Mouse (Mus musculus) layer of hippocampus, adult 8-10 months (tissue): ENCODE results near the gene Ror1. TPM values are rescaled to one million over a fixed set of nuclear protein-coding genes. Genes with fewer than 3 reads are reported as not detected.

Experiments
- DNase-seq, 2 experiments: peaks; one replicate each; pipeline ENCODE4 v3.0.0; 2022; ENCODE audit warnings: low spot score in 2 of 2
- total RNA-seq, 4 experiments: library from RNA; stranded (reverse); gene quantifications; 2 replicates each; pipeline ENCODE4 v1.2.4; 2022

Ror1 gene
- total RNA-seq, 4 experiments from 2014 or later = 4.3 to 5.6 (median 5.1) TPM

GRCm38 (mm10) chr4:100377231-100377630 is 281.6 kb downstream of the Ror1 start:
- no peak for DNase-seq

- DNase-seq = no peak
These were observed 282.4 kb downstream of the Ror1 start for GRCm38 (mm10) chr4:100377996-100378395.

- no peak for DNase-seq
These were observed 286.2 kb downstream of the Ror1 start for GRCm38 (mm10) chr4:100381760-100382159.

- no peak for DNase-seq
These were observed 290.8 kb downstream of the Ror1 start for GRCm38 (mm10) chr4:100386272-100386988.

GRCm38 (mm10) chr4:100390436-100390835 is 294.8 kb downstream of the Ror1 start:
- DNase-seq = no peak

GRCm38 (mm10) chr4:100391021-100391420 is 295.4 kb downstream of the Ror1 start:
- no peak for DNase-seq

- DNase-seq = no peak
These were observed 297.9 kb downstream of the Ror1 start for GRCm38 (mm10) chr4:100393374-100394061.

GRCm38 (mm10) chr4:100395407-100395806 is 299.8 kb downstream of the Ror1 start:
- no peak for DNase-seq

- no peak for DNase-seq
These were observed 302.5 kb downstream of the Ror1 start for GRCm38 (mm10) chr4:100398079-100398478.

- DNase-seq = no peak
These were observed 305.5 kb downstream of the Ror1 start for GRCm38 (mm10) chr4:100401078-100401477.

GRCm38 (mm10) chr4:100401581-100402470 is 306.2 kb downstream of the Ror1 start:
- DNase-seq = no peak

- peak; percentile 39 to 85 for DNase-seq
These were observed 311.8 kb downstream of the Ror1 start for GRCm38 (mm10) chr4:100407261-100407874.

- no peak for DNase-seq
These were observed 313.9 kb downstream of the Ror1 start for GRCm38 (mm10) chr4:100409521-100409920.

GRCm38 (mm10) chr4:100411841-100412539 is 316.4 kb downstream of the Ror1 start:
- DNase-seq = no peak

GRCm38 (mm10) chr4:100422756-100423155 is 327.2 kb downstream of the Ror1 start:
- DNase-seq = no peak

- DNase-seq = no peak
These were observed 330.5 kb downstream of the Ror1 start for GRCm38 (mm10) chr4:100426101-100426500.

- DNase-seq = no peak
These were observed 333.8 kb downstream of the Ror1 start for GRCm38 (mm10) chr4:100429371-100429900.

GRCm38 (mm10) chr4:100435281-100436168 is 339.9 kb downstream of the Ror1 start:
- no peak for DNase-seq

- no peak for DNase-seq
These were observed 340.6 kb downstream of the Ror1 start for GRCm38 (mm10) chr4:100436169-100436547.

- no peak for DNase-seq
These were observed 351.3 kb downstream of the Ror1 start for GRCm38 (mm10) chr4:100446897-100447296.
